ENCODE assay signal across 24 mouse cellular contexts in genomic region chr2:129546772-129547171, GRCm38 (mm10). TPM values are rescaled to one million over a fixed set of nuclear protein-coding genes. Genes with fewer than 3 reads are reported as not detected.
DNase-seq lines count a peak whose midpoint lies in the region; ATAC-seq and TF ChIP-seq lines count a peak whose summit lies in the region.
"Had no signal": no experiment of that assay in that cellular context is flagged by ENCODE, and none has a peak within 500 bp of the region (broad histone marks: within the 10 kb centered on the region; RNA-seq: fewer than 3 reads in every experiment).

No protein-coding gene starts in this region.

- H3K4me2 ChIP-seq in liver, embryonic 15.5 days, result no peak overlapping the region
- H3K4me2 ChIP-seq: heart, embryonic 11.5 days; hindbrain, embryonic 12.5 days; limb, embryonic 15.5 days; midbrain, embryonic 13.5 days had no signal

- WGBS in liver, embryonic 15.5 days (ENCODE audit: insufficient replicate concordance), result 17% methylated on average over 3 of the region's 3 CpGs
- whole genome bisulfite sequencing in limb, embryonic 10.5 days, result 54% methylated on average over 3 of the region's 3 CpGs

- TF ChIP-seq RAD21 in MEL (IDR thresholded peaks at IDR 0.05; ENCODE audit: low read depth, low read length), result no peak

- TF ChIP-seq CTCF in MEL (IDR thresholded peaks at IDR 0.05 in 2 of 3, conservative IDR thresholded peaks at IDR 0.05 in 1 of 3; ENCODE audit: control insufficient read depth in 1 of 3, insufficient read depth in 1 of 3, low read depth in 2 of 3, low read length in 3 of 3, poor library complexity in 1 of 3, severe bottlenecking in 1 of 3), result no peak

- H3K9me3 ChIP-seq in liver, embryonic 15.5 days (replicated peaks), result no peaks in the 10 kb centered on the region
- no peaks in the 10 kb centered on the region for H3K9me3 ChIP-seq in MEL (replicated peaks; ENCODE audit: insufficient read depth, low read length)
- no peaks in the 10 kb centered on the region for H3K9me3 ChIP-seq in limb, embryonic 10.5 days (replicated peaks)
- H3K9me3 ChIP-seq: hindbrain, embryonic 12.5 days; limb, embryonic 15.5 days; midbrain, embryonic 13.5 days had no signal

- ATAC-seq in liver, embryonic 15.5 days (ENCODE audit: insufficient read depth), result peak; percentile 43; the same call in 1 of the 2 replicates
- ATAC-seq: forebrain, embryonic 16.5 days; midbrain, embryonic 13.5 days; Patski had no signal

- TF ChIP-seq EP300 in MEL (IDR thresholded peaks at IDR 0.05; ENCODE audit: low read depth in 1 of 2, low read length in 2 of 2), result no peak

- no peaks in the 10 kb centered on the region; the same call in none of the 2 replicates for H3K4me1 ChIP-seq in liver, embryonic 15.5 days (replicated peaks)
- H3K4me1 ChIP-seq in MEL (ENCODE audit: control insufficient read depth in 1 of 2, insufficient read depth in 2 of 2, low read length in 2 of 2), result no peaks in the 10 kb centered on the region
- H3K4me1 ChIP-seq in limb, embryonic 10.5 days, result peaks cover 10% of the 10 kb centered on the region
- H3K4me1 ChIP-seq: limb, embryonic 15.5 days had no signal

- no peak overlapping the region for H3K4me3 ChIP-seq in liver, embryonic 15.5 days (replicated peaks)
- H3K4me3 ChIP-seq in MEL (ENCODE audit: control insufficient read depth in 1 of 2, insufficient read depth in 1 of 2, low read depth in 2 of 2, low read length in 2 of 2), result no peak overlapping the region
- no peak overlapping the region for H3K4me3 ChIP-seq in limb, embryonic 10.5 days
- H3K4me3 ChIP-seq: hindbrain, embryonic 12.5 days; limb, embryonic 15.5 days; midbrain, embryonic 13.5 days had no signal

- H3K9ac ChIP-seq in liver, embryonic 15.5 days, result no peak overlapping the region
- no peak overlapping the region for H3K9ac ChIP-seq in MEL (ENCODE audit: control insufficient read depth, low read depth, low read length, poor library complexity, severe bottlenecking)
- H3K9ac ChIP-seq: hindbrain, embryonic 12.5 days; limb, embryonic 15.5 days; midbrain, embryonic 13.5 days had no signal

- DNase-seq in liver (no peak), MEL (ENCODE audit: low read depth, low spot score) (peak; percentile 7)
- peak; percentile 30 for DNase-seq in c-Kit-positive CD71-negative TER-119-negative erythroid progenitor cells, embryonic 14.5 days (ENCODE audit: low read depth)
- peak; percentile 39 to 68 for DNase-seq in monocyte, adult 2 months (ENCODE audit: low read depth in 1 of 2, low spot score in 2 of 2)
- no peak for DNase-seq in cerebellum, adult 9-10 months
- DNase-seq in limb, embryonic 10.5 days (ENCODE audit: low spot score), result no peak
- no peak for DNase-seq in urinary bladder, adult 18-20 months (ENCODE audit: low spot score in 2 of 2)
- DNase-seq: adrenal gland, postnatal 10 days; B cell, adult 2 months; cerebellum, adult 8-10 months; heart, postnatal 10 days; kidney, adult 18-20 months; retina, postnatal 1 day had no signal

- H3K27me3 ChIP-seq in liver, embryonic 15.5 days, result no peaks in the 10 kb centered on the region
- H3K27me3 ChIP-seq in MEL (ENCODE audit: control insufficient read depth in 1 of 2, insufficient read depth in 2 of 2, low read length in 2 of 2), result no peaks in the 10 kb centered on the region; a peak in 2 of 4 replicates
- H3K27me3 ChIP-seq in limb, embryonic 10.5 days (ENCODE audit: low read depth, poor library complexity, severe bottlenecking), result peaks cover 54% of the 10 kb centered on the region
- H3K27me3 ChIP-seq: limb, embryonic 15.5 days; midbrain, embryonic 13.5 days; Patski had no signal

- H3K27ac ChIP-seq in liver, embryonic 15.5 days (replicated peaks), result no peak overlapping the region
- no peak overlapping the region for H3K27ac ChIP-seq in MEL (ENCODE audit: control insufficient read depth, low read depth, low read length)
- no peak overlapping the region for H3K27ac ChIP-seq in limb, embryonic 10.5 days
- H3K27ac ChIP-seq: hindbrain, embryonic 12.5 days; kidney, postnatal 0 days; limb, embryonic 15.5 days; midbrain, embryonic 13.5 days; stomach, postnatal 0 days had no signal

- H3K36me3 ChIP-seq in liver, embryonic 15.5 days (replicated peaks), result no peaks in the 10 kb centered on the region
- H3K36me3 ChIP-seq in MEL (ENCODE audit: control insufficient read depth in 1 of 2, insufficient read depth in 2 of 2, low read length in 2 of 2), result no peaks in the 10 kb centered on the region
- H3K36me3 ChIP-seq in limb, embryonic 10.5 days, result no peaks in the 10 kb centered on the region
- H3K36me3 ChIP-seq: hindbrain, embryonic 12.5 days; limb, embryonic 15.5 days; midbrain, embryonic 13.5 days had no signal

- TF ChIP-seq POLR2A in MEL (IDR thresholded peaks at IDR 0.05; ENCODE audit: control insufficient read depth in 1 of 2, insufficient read depth in 1 of 2, low read depth in 1 of 2, low read length in 2 of 2, poor library complexity in 1 of 2), result no peak

- no peaks in the 10 kb centered on the region for H3K79me2 ChIP-seq in MEL (ENCODE audit: control insufficient read depth, insufficient read depth, low read length, poor library complexity)

TF ChIP-seq in MEL, 35 proteins besides CTCF, POLR2A, EP300 and RAD21:
- TF ChIP-seq JUND (IDR thresholded peaks at IDR 0.05; ENCODE audit: low read depth, low read length) (no peak), NRF1 (IDR thresholded peaks at IDR 0.05; ENCODE audit: insufficient read depth, low read depth, low read length, poor library complexity, severe bottlenecking) (no peak), NELFE (IDR thresholded peaks at IDR 0.05; ENCODE audit: low read depth, low read length) (no peak), RCOR1 (IDR thresholded peaks at IDR 0.05; ENCODE audit: low read depth, low read length) (no peak), ZNF384 (IDR thresholded peaks at IDR 0.05; ENCODE audit: low read depth, low read length) (no peak), ELF1 (IDR thresholded peaks at IDR 0.05; ENCODE audit: low read depth, low read length) (no peak), SIN3A (IDR thresholded peaks at IDR 0.05; ENCODE audit: low read length) (no peak), MYC (IDR thresholded peaks at IDR 0.05; ENCODE audit: low read depth, low read length) (no peak), ZKSCAN1 (IDR thresholded peaks at IDR 0.05; ENCODE audit: low read depth, low read length) (no peak), ZMIZ1 (IDR thresholded peaks at IDR 0.05; ENCODE audit: low read depth, low read length) (no peak), ETS1 (IDR thresholded peaks at IDR 0.05; ENCODE audit: low read depth, low read length) (no peak), MXI1 (IDR thresholded peaks at IDR 0.05; ENCODE audit: low read depth, low read length) (no peak), MAZ (IDR thresholded peaks at IDR 0.05; ENCODE audit: low read depth, low read length) (no peak), MAFK (IDR thresholded peaks at IDR 0.05; ENCODE audit: borderline replicate concordance, low read depth, low read length) (no peak), KAT2A (conservative IDR thresholded peaks at IDR 0.05; ENCODE audit: low read depth, low read length) (no peak), UBTF (IDR thresholded peaks at IDR 0.05; ENCODE audit: borderline replicate concordance, insufficient read depth, low read depth, low read length) (no peak), E2F4 (IDR thresholded peaks at IDR 0.05; ENCODE audit: borderline replicate concordance, low read depth, low read length) (no peak)

RNA-seq across cellular contexts. Expression of gene F830045P16Rik, which starts 10.4 kb away (rescaled TPM):
- not detected in 2 replicates for polyA plus RNA-seq in liver, embryonic 15.5 days (2015; fragmentation: Nextera tagmentation; extraction: Ambion mirVana)
- total RNA-seq in MEL (2012; rRNA removed), result not detected in 2 replicates
- not detected for polyA plus RNA-seq in MEL (2012; ENCODE audit: insufficient read depth in 1 of 2, insufficient read length in 2 of 2, low read depth in 1 of 2, low replicate concordance in 2 of 2, missing spikeins in 1 of 2)
- not detected in 2 replicates for polyA plus RNA-seq in limb, embryonic 10.5 days (2016; fragmentation: Nextera tagmentation; extraction: Ambion mirVana)
- total RNA-seq: adrenal gland, postnatal 10 days; gastrocnemius, adult 18-20 months; heart, postnatal 10 days had no signal
- polyA plus RNA-seq: forebrain, embryonic 16.5 days; heart, embryonic 11.5 days; kidney, postnatal 0 days; midbrain, embryonic 13.5 days; Patski; thymus, postnatal 0 days had no signal

RNA-seq across cellular contexts. Expression of gene Sirpa, which starts 45.9 kb away (rescaled TPM):
- polyA plus RNA-seq in liver, embryonic 15.5 days (2015; fragmentation: Nextera tagmentation; extraction: Ambion mirVana), result 25.4 and 26.1 TPM in 2 replicates
- total RNA-seq in MEL (2012; rRNA removed), result not detected in 2 replicates
- not detected for polyA plus RNA-seq in MEL (2012; ENCODE audit: insufficient read depth in 1 of 2, insufficient read length in 2 of 2, low read depth in 1 of 2, low replicate concordance in 2 of 2, missing spikeins in 1 of 2)
- polyA plus RNA-seq in limb, embryonic 10.5 days (2016; fragmentation: Nextera tagmentation; extraction: Ambion mirVana), result 10.6 and 11.5 TPM in 2 replicates

Comparison
In these comparisons a context has a peak if more than half of its experiments do, and no peak if none do; other contexts are left out.
1. DNase-seq: peak in MEL (single experiment), c-Kit-positive CD71-negative TER-119-negative erythroid progenitor cells, embryonic 14.5 days (single experiment) and monocyte, adult 2 months (2 of 2); none in liver (single experiment), cerebellum, adult 9-10 months (single experiment), limb, embryonic 10.5 days (single experiment) and urinary bladder, adult 18-20 months (0 of 2).
2. RNA of gene Sirpa, which starts 45.9 kb away (polyA plus RNA-seq): 25.4 to 26.1 TPM in liver, embryonic 15.5 days and 10.6 to 11.5 TPM in limb, embryonic 10.5 days; not detected in MEL; every median in the first group is over 10 times any median in the second.